Mouse (Mus musculus): ENCODE data around the gene Arid3b. TPM values are rescaled to one million over a fixed set of nuclear protein-coding genes. Genes with fewer than 3 reads are reported as not detected.
A peak's percentile ranks its signal among the peaks of the same experiment; 100 is the strongest.
"Not testable (repeated sequence)": the region's sequence is repeated elsewhere in the genome, so short reads cannot be mapped to it uniquely, and the experiment has no call there.

Gene Arid3b
- total and polyA plus RNA-seq, 3 experiments, result 16.7 to 105 (median 33.4) TPM

GRCm38 (mm10) chr9:57883413-57883812 lies 46.8 kb upstream of the Arid3b start:
- Histone ChIP-seq H3K27ac (ENCODE audit: insufficient read depth, low read depth) (no peak overlapping the region), H3K4me2 (ENCODE audit: insufficient read depth, low read depth, poor library complexity, severe bottlenecking) (no peak overlapping the region), H3K9ac (ENCODE audit: insufficient read depth, low read depth) (no peak overlapping the region), H3K27me3 (replicated peaks) (peaks cover 6% of the 10 kb centered on the region), H3K4me3 (replicated peaks in 1 of 3; ENCODE audit: low read depth in 2 of 3, low read length in 2 of 3, poor library complexity in 1 of 3) (no peak overlapping the region), H3K36me3 (replicated peaks in 1 of 2; ENCODE audit: control insufficient read depth in 1 of 2, insufficient read depth in 1 of 2, low read length in 1 of 2) (no peaks in the 10 kb centered on the region), H3K79me2 (replicated peaks; ENCODE audit: control insufficient read depth, extremely low read depth, insufficient read depth, poor library complexity, severe bottlenecking) (no peaks in the 10 kb centered on the region), H3K4me1 (ENCODE audit: control insufficient read depth in 1 of 2, insufficient read depth in 2 of 2) (peaks cover 0 to 13% of the 10 kb centered on the region in 2 experiments; a peak in 3 of 4 replicates), H3K9me3 (replicated peaks; ENCODE audit: low read length) (no peaks in the 10 kb centered on the region)
- dilution Hi-C loops (cut with MboI; ENCODE audit: extremely low pct_ligation_motif_present, extremely low pct_unique_long_range_greater_than_20kb, low sequenced_read_pairs), result no loop called here
- no peak for TF ChIP-seq UBTF (IDR thresholded peaks at IDR 0.05; ENCODE audit: low read depth, low read length)
- no peak for TF ChIP-seq GABPA (IDR thresholded peaks at IDR 0.05; ENCODE audit: insufficient replicate concordance, low read depth, low read length)
- TF ChIP-seq MAX (IDR thresholded peaks at IDR 0.05; ENCODE audit: low read length), result no peak
- no peak for TF ChIP-seq NELFE (IDR thresholded peaks at IDR 0.05; ENCODE audit: low read depth, low read length)
- no peak for TF ChIP-seq HCFC1 (IDR thresholded peaks at IDR 0.05; ENCODE audit: low read depth, low read length)
- no peak for TF ChIP-seq IRF4 (IDR thresholded peaks at IDR 0.05; ENCODE audit: low read depth, low read length)
- TF ChIP-seq POLR2A (IDR thresholded peaks at IDR 0.05; ENCODE audit: low read depth, low read length), result no peak
- no peak for TF ChIP-seq E2F4 (IDR thresholded peaks at IDR 0.05; ENCODE audit: insufficient replicate concordance, low read depth, low read length)
- no peak for TF ChIP-seq USF1 (IDR thresholded peaks at IDR 0.05; ENCODE audit: low read depth, low read length)
- no peak for TF ChIP-seq ZC3H11A (IDR thresholded peaks at IDR 0.05; ENCODE audit: low read depth, low read length)
- no peak for TF ChIP-seq JUN (IDR thresholded peaks at IDR 0.05; ENCODE audit: insufficient read depth, low read depth, low read length)
- no peak for TF ChIP-seq ELF1 (IDR thresholded peaks at IDR 0.05; ENCODE audit: low read depth, low read length)
- TF ChIP-seq RCOR1 (conservative IDR thresholded peaks at IDR 0.05; ENCODE audit: low read depth, low read length), result no peak
- no peak for TF ChIP-seq POLR2AphosphoS2 (IDR thresholded peaks at IDR 0.05; ENCODE audit: low read depth, low read length)
- DNase-seq (ENCODE audit: extremely low read depth), result no peak
- in situ Hi-C loops (cut with MboI; ENCODE audit: low pct_ligation_motif_present, low pct_unique_long_range_greater_than_20kb, low sequenced_read_pairs), result no loop called here

DNA sequence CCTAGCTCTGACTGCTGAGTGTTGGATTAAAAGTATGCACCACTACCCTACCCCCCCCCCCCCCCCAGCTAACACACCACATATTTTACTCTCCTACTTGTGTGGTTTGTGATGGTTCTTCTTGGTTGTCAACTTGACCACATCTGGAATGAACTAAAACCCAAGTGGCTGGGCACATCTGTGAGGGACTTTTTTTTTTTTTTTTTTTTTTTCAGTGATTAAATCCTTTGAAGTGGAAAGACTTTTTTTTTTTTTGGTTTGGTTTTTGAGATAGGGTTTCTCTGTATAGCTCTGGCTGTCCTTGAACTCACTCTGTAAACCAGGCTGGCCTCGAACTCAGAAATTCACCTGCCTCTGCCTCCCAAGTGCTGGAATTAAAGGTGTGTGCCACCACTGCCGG lies 45.2 kb upstream of the Arid3b start:
- H3K4me3 ChIP-seq (replicated peaks in 1 of 3; ENCODE audit: low read depth in 2 of 3, low read length in 2 of 3, poor library complexity in 1 of 3); in situ Hi-C loops (cut with MboI; ENCODE audit: low pct_ligation_motif_present, low pct_unique_long_range_greater_than_20kb, low sequenced_read_pairs); H3K36me3 ChIP-seq (replicated peaks in 1 of 2; ENCODE audit: control insufficient read depth in 1 of 2, insufficient read depth in 1 of 2, low read length in 1 of 2); H3K4me2 ChIP-seq (ENCODE audit: insufficient read depth, low read depth, poor library complexity, severe bottlenecking); dilution Hi-C loops (cut with MboI; ENCODE audit: extremely low pct_ligation_motif_present, extremely low pct_unique_long_range_greater_than_20kb, low sequenced_read_pairs); H3K9ac ChIP-seq (ENCODE audit: insufficient read depth, low read depth); H3K27me3 ChIP-seq (replicated peaks); H3K27ac ChIP-seq (ENCODE audit: insufficient read depth, low read depth); H3K9me3 ChIP-seq (replicated peaks; ENCODE audit: low read length); H3K79me2 ChIP-seq (replicated peaks; ENCODE audit: control insufficient read depth, extremely low read depth, insufficient read depth, poor library complexity, severe bottlenecking): not testable (repeated sequence)
- H3K4me1 ChIP-seq (ENCODE audit: control insufficient read depth in 1 of 2, insufficient read depth in 2 of 2), result peaks cover 0 to 10% of the 10 kb centered on the region in 2 experiments; a peak in 1 of 4 replicates
- DNase-seq (ENCODE audit: extremely low read depth), result peak; percentile 19
- peak; percentile 94 for TF ChIP-seq ZNF384 (IDR thresholded peaks at IDR 0.05; ENCODE audit: low read depth, low read length)
